Mouse (Mus musculus) heart, adult 18-20 months (tissue): ENCODE results near the gene 4930595D18Rik. TPM values are rescaled to one million over a fixed set of nuclear protein-coding genes. Genes with fewer than 3 reads are reported as not detected.

ENCODE experiments used
- DNase-seq, 2 experiments: peaks; one replicate each; pipeline ENCODE4 v3.0.0; 2021 to 2022; ENCODE audit warnings: mixed read lengths in 1 of 2
- long read RNA-seq, 2 experiments: library from polyadenylated mRNA; stranded (forward); transcript quantifications; one replicate each; pipeline ENCODE4 v2.0.0; 2021
- total RNA-seq, 2 experiments: library from RNA; stranded (reverse); gene quantifications; 2 replicates each; pipeline ENCODE4 v1.2.3; 2021

The 4930595D18Rik gene
- not detected for total RNA-seq
- long read RNA-seq, experiment 1: 0 reads
- long read RNA-seq, experiment 2: 0 reads

GRCm38 (mm10) chr12:111184476-111184875, at the start of gene 4930595D18Rik:
TSS of gene 4930595D18Rik (minus strand) at chr12:111184491.
- no peak for DNase-seq

DNA sequence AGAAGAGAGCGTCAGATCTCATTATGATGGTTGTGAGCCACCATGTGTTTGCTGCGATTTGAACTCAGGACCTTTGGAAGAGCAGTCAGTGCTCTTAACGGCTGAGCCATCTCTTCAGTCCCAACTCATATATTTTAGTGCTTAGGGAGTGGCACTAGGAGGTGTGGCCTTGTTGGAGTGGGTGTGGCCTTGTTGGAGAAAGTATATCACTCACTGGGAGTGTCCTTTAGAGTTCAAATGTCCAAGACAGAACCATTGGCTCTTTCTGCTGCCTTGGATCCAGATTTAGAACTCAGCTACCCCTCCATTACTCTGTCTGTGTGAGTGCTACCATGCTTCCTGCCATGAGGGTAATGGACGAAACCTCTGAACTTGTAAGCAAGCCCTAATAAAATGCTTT, 49.5 kb upstream of the 4930595D18Rik start:
- no peak for DNase-seq

- no peak for DNase-seq
Observed at GRCm38 (mm10) chr12:111230793-111231192, 46.5 kb upstream of the 4930595D18Rik start.

- DNase-seq: no peak
Observed at GRCm38 (mm10) chr12:111228488-111228887, 44.2 kb upstream of the 4930595D18Rik start.

DNA sequence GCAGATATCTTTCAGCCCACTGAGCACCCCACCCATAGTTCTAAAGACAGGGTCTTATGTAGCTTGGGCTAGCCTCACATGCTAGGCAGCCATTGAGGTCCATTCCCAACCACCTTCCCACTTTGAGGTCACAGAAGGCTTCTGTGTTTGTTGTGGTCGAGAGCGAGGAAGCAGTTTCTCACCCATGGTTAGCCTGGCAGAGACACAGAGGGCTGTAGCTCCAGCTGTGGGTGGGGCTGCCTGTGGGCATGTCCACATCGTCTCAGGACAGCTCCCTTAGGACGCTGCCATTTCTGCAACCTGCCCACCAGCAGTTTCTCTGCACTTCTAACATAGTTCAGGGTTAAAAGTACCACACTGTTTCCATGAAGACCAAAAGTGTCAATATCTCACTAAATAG, 43.1 kb upstream of the 4930595D18Rik start:
- no peak for DNase-seq

DNA sequence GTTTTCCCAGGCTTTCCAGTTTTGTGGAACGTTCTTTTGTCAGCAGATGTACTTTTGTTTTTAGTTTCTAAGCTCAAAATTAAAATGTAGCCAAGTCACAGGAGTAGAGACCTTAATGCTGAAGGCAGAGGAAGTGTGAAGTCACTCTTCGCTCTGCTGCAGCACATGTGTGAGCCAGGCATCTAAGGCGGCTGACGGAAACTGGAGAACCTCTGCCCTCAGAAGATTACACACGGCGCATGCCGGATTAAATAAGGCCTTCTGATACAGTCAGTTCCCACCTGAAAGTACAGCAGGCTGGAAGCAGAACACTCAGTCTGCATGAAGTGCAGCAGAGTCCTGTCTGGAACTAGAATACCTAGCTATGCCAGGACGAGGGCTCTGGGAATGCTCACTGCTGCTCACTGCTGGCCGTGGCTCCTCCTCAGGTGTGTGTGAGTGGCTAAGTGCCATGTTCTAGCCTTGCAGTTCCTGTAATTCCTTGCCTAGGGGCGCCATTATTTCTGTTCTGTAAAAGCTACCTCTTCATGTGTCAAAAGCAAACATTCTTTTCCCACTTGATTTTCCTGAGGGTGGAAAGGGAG, 41.0 kb upstream of the 4930595D18Rik start:
- DNase-seq: no peak

DNA sequence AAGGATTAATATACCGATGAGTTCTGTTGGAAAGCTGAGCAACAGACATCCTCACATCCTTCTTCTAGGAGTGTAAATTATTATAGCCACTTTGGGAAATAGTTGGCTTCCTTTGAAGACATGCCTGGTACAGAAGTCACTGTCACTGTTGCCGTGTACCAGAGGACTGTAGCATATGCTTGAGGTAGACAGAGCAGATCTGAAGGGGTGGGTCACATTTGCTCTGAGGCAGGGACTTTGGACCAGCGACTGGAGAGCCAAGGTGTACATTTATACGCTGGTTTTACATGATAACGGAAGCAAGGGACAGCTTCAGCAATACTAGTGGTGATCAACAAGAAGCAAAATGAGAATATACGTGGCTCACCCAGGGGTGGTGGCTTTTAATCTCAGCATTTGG, 34.6 kb upstream of the 4930595D18Rik start:
- no peak for DNase-seq

DNA sequence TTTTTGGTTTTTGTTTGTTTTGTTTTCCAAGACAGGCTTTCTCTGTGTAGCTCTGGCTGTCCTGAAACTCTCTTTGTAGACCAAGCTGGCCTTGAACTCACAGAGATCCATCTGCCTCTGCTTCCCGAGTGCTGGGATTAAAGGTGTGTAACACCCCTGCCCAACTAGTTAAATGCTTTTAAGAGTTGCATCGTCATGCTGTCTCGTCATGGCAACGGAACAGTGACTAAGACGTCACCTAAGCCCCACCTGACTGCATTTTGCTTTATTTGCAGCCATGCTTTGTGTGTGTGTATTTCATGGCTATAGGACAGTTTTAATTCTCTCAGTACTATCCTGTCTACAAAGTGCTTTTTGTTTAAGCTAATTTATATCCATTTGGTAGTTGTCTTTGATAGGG, 27.4 kb upstream of the 4930595D18Rik start:
- no peak for DNase-seq

- DNase-seq: no peak
Observed at GRCm38 (mm10) chr12:111207641-111208040, 23.4 kb upstream of the 4930595D18Rik start.

GRCm38 (mm10) chr12:111203945-111204344, 19.7 kb upstream of the 4930595D18Rik start:
- no peak for DNase-seq

- no peak for DNase-seq
Observed at GRCm38 (mm10) chr12:111203076-111203475, 18.8 kb upstream of the 4930595D18Rik start.

DNA sequence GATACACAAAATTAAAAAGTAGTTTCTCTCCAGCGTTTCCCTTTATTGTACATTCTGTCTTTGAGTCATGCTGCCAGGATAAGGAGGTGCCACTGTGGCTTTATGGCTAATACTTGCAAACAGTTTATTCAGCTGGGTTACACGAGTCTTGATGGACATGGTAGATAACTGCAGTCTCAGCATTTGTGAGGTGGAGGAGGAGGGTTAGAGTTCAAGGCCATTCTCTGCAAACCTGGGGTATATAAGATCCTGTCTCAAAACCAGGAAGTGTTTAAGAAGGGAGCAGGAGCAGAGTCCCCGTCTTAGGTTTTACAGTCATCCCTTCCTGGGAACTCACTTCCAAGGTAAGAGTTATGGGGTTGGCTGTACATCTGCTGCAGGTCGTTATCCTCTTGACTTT, 12.3 kb upstream of the 4930595D18Rik start:
- DNase-seq: no peak

GRCm38 (mm10) chr12:111193331-111193730, 9.0 kb upstream of the 4930595D18Rik start:
- DNase-seq: no peak

GRCm38 (mm10) chr12:111192777-111193176, 8.5 kb upstream of the 4930595D18Rik start:
- no peak for DNase-seq

DNA sequence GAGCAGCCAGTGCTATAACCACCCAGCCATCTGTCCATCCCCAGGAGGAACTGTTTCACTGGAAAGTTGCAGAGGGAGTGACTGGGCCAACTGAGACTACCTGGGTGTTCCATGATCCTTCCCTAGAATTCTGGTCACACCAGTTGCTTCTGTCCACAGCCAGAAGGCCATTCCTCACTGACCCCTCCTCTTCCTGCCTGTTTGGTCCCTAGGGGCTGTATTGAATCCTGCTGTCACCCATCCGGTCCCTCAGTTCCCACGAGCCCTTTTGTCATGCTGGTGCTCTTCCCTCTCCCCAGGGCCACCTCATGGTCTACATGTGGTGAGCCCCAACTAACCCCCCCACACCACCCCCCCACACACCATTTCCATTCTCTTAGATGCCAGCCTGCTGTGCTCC, 6.6 kb upstream of the 4930595D18Rik start:
- DNase-seq: peak in 1 of 2 experiments; percentile 42

DNA sequence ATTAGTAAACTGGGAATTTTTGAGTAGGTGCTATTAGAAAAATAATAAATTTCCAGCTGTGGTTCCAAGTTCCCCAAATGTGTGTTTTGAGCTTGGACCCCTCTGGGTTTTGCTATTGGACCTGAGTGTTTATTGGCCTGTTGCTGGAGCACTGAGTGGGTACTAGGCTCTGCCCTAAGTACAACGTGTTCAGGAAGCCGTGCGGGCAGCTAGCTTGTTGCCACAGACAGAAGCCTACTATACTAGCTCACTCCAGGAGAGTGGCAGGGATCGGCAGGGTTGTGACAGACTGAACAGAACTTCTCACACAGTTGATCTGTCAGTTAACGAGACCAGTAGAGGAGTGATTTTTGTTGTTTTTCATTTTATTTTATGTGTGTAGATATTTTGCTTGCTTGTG, 6.1 kb upstream of the 4930595D18Rik start:
- no peak for DNase-seq

- no peak for DNase-seq
Observed at GRCm38 (mm10) chr12:111188295-111188694, 4.0 kb upstream of the 4930595D18Rik start.

GRCm38 (mm10) chr12:111186986-111187385, 2.7 kb upstream of the 4930595D18Rik start:
- DNase-seq: no peak

DNA sequence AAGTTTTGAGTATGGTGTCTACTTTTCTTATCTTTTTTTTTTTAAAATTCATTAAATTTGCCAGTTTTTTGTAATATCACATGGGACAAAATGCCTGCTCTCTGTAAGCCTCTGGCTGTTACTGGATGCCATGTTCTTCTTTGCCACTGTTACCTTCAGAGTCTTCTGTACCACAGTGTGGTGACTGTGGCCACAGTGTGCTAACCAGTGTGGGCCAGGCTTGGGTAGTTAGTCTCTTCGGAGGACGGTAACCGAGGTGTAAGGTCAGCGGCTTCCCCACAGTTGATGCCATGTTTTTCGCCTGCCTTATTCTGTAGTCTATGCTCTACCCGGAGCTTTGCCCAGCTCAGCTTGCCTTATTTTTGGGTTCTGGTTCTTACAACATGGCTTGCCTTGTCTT, 1.9 kb downstream of the 4930595D18Rik start:
- no peak for DNase-seq

- DNase-seq: no peak
Observed at GRCm38 (mm10) chr12:111181848-111182247, 2.4 kb downstream of the 4930595D18Rik start.

GRCm38 (mm10) chr12:111178772-111179171, 5.5 kb downstream of the 4930595D18Rik start:
- no peak for DNase-seq

- no peak for DNase-seq
Observed at GRCm38 (mm10) chr12:111168891-111169290, 15.4 kb downstream of the 4930595D18Rik start.

DNA sequence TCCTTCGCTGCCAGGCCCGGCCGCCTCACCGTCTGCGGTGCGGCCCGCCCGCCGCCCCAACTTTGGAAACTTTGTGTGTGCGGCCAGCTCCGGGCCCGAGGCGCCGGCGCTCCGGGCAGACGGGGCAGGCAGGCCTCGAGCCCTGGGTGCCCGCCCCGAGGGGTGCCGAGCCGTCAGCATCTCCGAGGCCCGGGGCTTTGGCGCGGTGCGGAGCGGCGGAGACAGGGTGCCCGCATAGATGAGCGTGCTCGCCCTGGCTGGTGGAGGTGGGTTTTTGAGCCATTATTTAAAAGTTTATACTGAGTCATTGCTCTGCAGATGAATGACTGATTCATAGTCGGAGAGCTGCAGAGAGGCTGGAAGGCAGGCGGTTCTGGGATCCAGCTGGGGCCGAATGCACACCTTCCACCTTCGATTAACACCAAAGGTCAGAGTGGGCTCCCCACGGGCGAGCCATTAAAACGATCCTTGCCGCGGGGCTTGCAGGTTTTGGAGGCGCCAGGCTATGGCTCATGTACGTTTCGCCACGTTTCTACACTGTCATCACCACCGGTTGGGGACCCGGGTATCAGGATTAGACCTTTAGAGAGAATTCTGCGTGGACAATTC, 17.5 kb downstream of the 4930595D18Rik start:
- DNase-seq: peak; percentile 9 to 45
